Comparison of ENCODE assay signal across 9 mouse cellular contexts in genomic region chr6:103746103-103746502, GRCm38 (mm10).
DNase-seq lines count a peak whose midpoint lies in the region; ATAC-seq and TF ChIP-seq lines count a peak whose summit lies in the region.
"Had no signal": no experiment of that assay in that cellular context is flagged by ENCODE, and none has a peak within 500 bp of the region (broad histone marks: within the 10 kb centered on the region; RNA-seq: fewer than 3 reads in every experiment).

No protein-coding gene starts in this region.

- TF ChIP-seq POLR2A in cortical plate, adult 2 months (IDR thresholded peaks at IDR 0.05; ENCODE audit: extremely low read depth, insufficient read depth, low read length): no peak

- intact Hi-C loops in gastrocnemius, adult 2 months (cut with DNase I): no loop called here
- intact Hi-C loops in gastrocnemius, postnatal 36 days (cut with DNase I): no loop called here
- intact Hi-C loops in left cerebral cortex, postnatal 14 days (cut with DNase I): no loop called here

- peak; percentile 17; the same call in 1 of the 2 replicates for TF ChIP-seq CTCF in gastrocnemius, adult 2 months (IDR thresholded peaks at IDR 0.05)
- peak; percentile 33; the same call in 1 of the 2 replicates for TF ChIP-seq CTCF in cortical plate, adult 2 months (IDR thresholded peaks at IDR 0.05; ENCODE audit: extremely low read depth, insufficient read depth, low read length)

- no peak overlapping the region for H3K4me3 ChIP-seq in gastrocnemius, adult 2 months
- H3K4me3 ChIP-seq in cortical plate, adult 2 months (ENCODE audit: insufficient read depth, low read length): no peak overlapping the region
- H3K4me3 ChIP-seq: myocyte had no signal

- no peak for ATAC-seq in erythroblast, adult 5-6 weeks (replicated peaks; ENCODE audit: low FRiP score, poor library complexity, severe bottlenecking)

- no peaks in the 10 kb centered on the region for H3K4me1 ChIP-seq in cortical plate, adult 2 months (ENCODE audit: control insufficient read depth, insufficient read depth, low read length)

- no peak overlapping the region for H3K27ac ChIP-seq in gastrocnemius, adult 2 months
- H3K27ac ChIP-seq in cortical plate, adult 2 months (ENCODE audit: insufficient read depth, low read length): no peak overlapping the region

- no peak for DNase-seq in gastrocnemius, adult 2 months
- no peak for DNase-seq in gastrocnemius, postnatal 36 days
- DNase-seq in ovary, postnatal 14 days (ENCODE audit: low spot score): peak; percentile 2
- no peak for DNase-seq in ovary, postnatal 36 days (ENCODE audit: low spot score)
- peak; percentile 62 to 75 for DNase-seq in left cerebral cortex, postnatal 14 days (ENCODE audit: low spot score in 2 of 2)
- no peak for DNase-seq in yolk sac, embryonic 10.5 days (ENCODE audit: low spot score)

Comparison
In these comparisons a context has a peak if more than half of its experiments do, and no peak if none do; other contexts are left out.
1. DNase-seq: peak in ovary, postnatal 14 days (single experiment) and left cerebral cortex, postnatal 14 days (2 of 2); none in gastrocnemius, adult 2 months (single experiment), gastrocnemius, postnatal 36 days (0 of 2), ovary, postnatal 36 days (single experiment) and yolk sac, embryonic 10.5 days (single experiment).